Mouse (Mus musculus): Measurements from ENCODE around the gene Osbpl8. TPM values are rescaled to one million over a fixed set of nuclear protein-coding genes. Genes with fewer than 3 reads are reported as not detected.

The Osbpl8 gene
- total and polyA plus RNA-seq, 2 experiments from 2014 or later, result 15.0 to 45.6 TPM

DNA sequence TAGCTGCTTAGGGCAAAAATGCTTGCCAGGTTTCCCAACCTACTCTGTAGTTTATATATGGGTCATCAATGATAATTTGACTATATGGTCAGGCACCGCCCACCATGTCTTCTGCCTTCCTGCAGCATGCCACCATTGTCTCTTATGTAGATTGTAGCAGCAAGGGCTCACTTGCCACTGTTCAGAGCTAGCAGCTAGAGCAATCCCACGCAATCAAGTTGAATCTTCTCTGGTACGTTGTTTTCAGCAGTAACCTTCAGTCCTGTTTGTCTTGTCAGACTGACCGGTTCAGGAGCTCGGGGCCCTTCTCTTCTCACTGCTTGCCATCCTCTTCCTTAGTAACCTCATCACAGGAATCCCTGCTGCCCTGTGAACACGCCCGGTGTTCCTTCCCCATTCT, 36.6 kb downstream of the Osbpl8 start:
- Histone ChIP-seq H3K27me3 (ENCODE audit: insufficient read depth, low read length) (no peaks in the 10 kb centered on the region), H3K4me3 (ENCODE audit: low read depth, low read length) (no peak overlapping the region), H3K9me3 (ENCODE audit: low read length) (no peaks in the 10 kb centered on the region), H3K4me1 (ENCODE audit: insufficient read depth, low read length) (no peaks in the 10 kb centered on the region), H3K4me2 (ENCODE audit: low read depth, low read length, poor library complexity, severe bottlenecking) (no peak overlapping the region), H3K27ac (ENCODE audit: low read depth, low read length) (no peak overlapping the region), H3K36me3 (ENCODE audit: insufficient read depth, low read length) (no peaks in the 10 kb centered on the region), H3K9ac (replicated peaks; ENCODE audit: low read length, poor library complexity, severe bottlenecking) (no peak overlapping the region)
- DNase-seq (ENCODE audit: low spot score) (no peak), ATAC-seq (ENCODE audit: low FRiP score) (no peak)
- WGBS, result 81% methylated on average over 7 of the region's 7 CpGs
- no peak for TF ChIP-seq CTCF (IDR thresholded peaks at IDR 0.05)

DNA sequence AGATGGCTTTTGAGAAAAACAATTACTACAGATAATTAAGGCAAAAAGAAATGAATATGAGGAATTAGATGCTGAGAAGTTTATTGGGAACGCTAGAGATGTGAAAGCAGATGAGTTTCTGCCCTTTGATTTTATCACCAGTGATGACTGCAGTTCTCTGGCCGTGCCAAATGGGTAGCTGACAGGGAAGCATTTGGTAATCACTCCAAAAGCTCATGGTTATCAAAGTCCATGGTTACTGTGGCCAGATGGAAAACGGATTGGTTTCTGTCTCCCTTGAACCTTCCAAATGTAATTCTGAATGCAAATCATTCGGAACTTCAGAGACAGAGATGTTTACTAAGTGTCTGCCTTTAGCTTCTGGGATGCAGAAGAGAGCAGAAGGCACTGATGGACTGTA, 37.1 kb downstream of the Osbpl8 start:
- H3K36me3 ChIP-seq (ENCODE audit: insufficient read depth, low read length), result no peaks in the 10 kb centered on the region
- H3K9me3 ChIP-seq (ENCODE audit: low read length), result no peaks in the 10 kb centered on the region
- no peak overlapping the region for H3K4me3 ChIP-seq (ENCODE audit: low read depth, low read length)
- ATAC-seq (ENCODE audit: low FRiP score) (no peak), DNase-seq (ENCODE audit: low spot score) (no peak)
- no peak overlapping the region for H3K9ac ChIP-seq (replicated peaks; ENCODE audit: low read length, poor library complexity, severe bottlenecking)
- no peak overlapping the region for H3K4me2 ChIP-seq (ENCODE audit: low read depth, low read length, poor library complexity, severe bottlenecking)
- no peak overlapping the region for H3K27ac ChIP-seq (ENCODE audit: low read depth, low read length)
- H3K27me3 ChIP-seq (ENCODE audit: insufficient read depth, low read length), result no peaks in the 10 kb centered on the region
- TF ChIP-seq CTCF (IDR thresholded peaks at IDR 0.05), result no peak
- 83% methylated on average over 4 of the region's 4 CpGs for WGBS
- no peaks in the 10 kb centered on the region for H3K4me1 ChIP-seq (ENCODE audit: insufficient read depth, low read length)

DNA sequence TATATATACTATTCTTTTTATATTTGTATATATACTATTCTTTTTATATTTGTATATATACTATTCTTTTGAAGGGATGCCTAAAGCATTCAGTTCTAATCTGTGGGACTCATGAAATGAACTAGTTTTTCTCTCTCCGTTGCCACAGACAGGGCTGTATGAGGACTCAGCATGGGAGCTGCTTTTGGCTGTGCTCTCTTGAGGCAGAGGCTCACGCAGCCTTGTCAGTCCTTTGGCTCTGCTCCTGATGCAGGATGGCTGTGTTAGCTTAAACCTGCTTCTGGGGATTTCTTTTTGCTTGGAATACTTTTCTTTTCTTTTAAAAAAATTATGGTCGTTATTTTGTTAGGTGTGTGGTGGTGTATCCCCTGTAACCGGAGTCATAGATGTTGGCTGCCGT, 39.5 kb downstream of the Osbpl8 start:
- TF ChIP-seq CTCF (IDR thresholded peaks at IDR 0.05), result no peak
- H3K4me3 ChIP-seq (ENCODE audit: low read depth, low read length), result no peak overlapping the region
- H3K27ac ChIP-seq (ENCODE audit: low read depth, low read length), result no peak overlapping the region
- DNase-seq (ENCODE audit: low spot score) (peak; percentile 28), ATAC-seq (ENCODE audit: low FRiP score) (no peak)
- 62% methylated on average over 5 of the region's 5 CpGs for WGBS
- H3K27me3 ChIP-seq (ENCODE audit: insufficient read depth, low read length), result no peaks in the 10 kb centered on the region
- H3K4me1 ChIP-seq (ENCODE audit: insufficient read depth, low read length), result no peaks in the 10 kb centered on the region
- no peaks in the 10 kb centered on the region for H3K36me3 ChIP-seq (ENCODE audit: insufficient read depth, low read length)
- H3K9ac ChIP-seq (replicated peaks; ENCODE audit: low read length, poor library complexity, severe bottlenecking), result no peak overlapping the region
- H3K9me3 ChIP-seq (ENCODE audit: low read length), result no peaks in the 10 kb centered on the region
- H3K4me2 ChIP-seq (ENCODE audit: low read depth, low read length, poor library complexity, severe bottlenecking), result no peak overlapping the region

DNA sequence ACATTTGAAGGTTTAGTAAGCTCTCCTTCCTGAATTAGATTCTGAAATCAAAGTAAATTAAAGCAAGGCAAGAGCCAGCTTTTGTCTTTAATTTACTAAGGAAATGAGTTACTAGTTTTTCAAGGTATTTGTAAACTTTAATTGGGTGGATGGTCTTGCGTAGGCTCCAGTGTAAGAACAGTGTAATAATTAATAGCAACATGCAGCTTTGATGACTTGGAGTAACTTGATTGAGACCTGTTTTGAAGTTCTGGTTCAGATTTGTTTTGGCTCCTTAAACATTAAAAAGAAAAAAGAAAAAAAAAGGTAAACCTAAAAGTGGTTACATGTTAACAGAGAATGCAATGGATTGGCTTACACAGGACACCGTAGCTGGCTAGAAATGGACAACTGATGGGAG, 40.9 kb downstream of the Osbpl8 start:
- WGBS, result 95% methylated on average over 2 of the region's 2 CpGs
- TF ChIP-seq CTCF (IDR thresholded peaks at IDR 0.05), result no peak
- no peaks in the 10 kb centered on the region for H3K27me3 ChIP-seq (ENCODE audit: insufficient read depth, low read length)
- H3K36me3 ChIP-seq (ENCODE audit: insufficient read depth, low read length), result no peaks in the 10 kb centered on the region
- DNase-seq (ENCODE audit: low spot score) (no peak), ATAC-seq (ENCODE audit: low FRiP score) (no peak)
- H3K4me2 ChIP-seq (ENCODE audit: low read depth, low read length, poor library complexity, severe bottlenecking), result no peak overlapping the region
- no peak overlapping the region for H3K4me3 ChIP-seq (ENCODE audit: low read depth, low read length)
- no peaks in the 10 kb centered on the region for H3K4me1 ChIP-seq (ENCODE audit: insufficient read depth, low read length)
- H3K27ac ChIP-seq (ENCODE audit: low read depth, low read length), result no peak overlapping the region
- H3K9me3 ChIP-seq (ENCODE audit: low read length), result no peaks in the 10 kb centered on the region
- H3K9ac ChIP-seq (replicated peaks; ENCODE audit: low read length, poor library complexity, severe bottlenecking), result no peak overlapping the region

DNA sequence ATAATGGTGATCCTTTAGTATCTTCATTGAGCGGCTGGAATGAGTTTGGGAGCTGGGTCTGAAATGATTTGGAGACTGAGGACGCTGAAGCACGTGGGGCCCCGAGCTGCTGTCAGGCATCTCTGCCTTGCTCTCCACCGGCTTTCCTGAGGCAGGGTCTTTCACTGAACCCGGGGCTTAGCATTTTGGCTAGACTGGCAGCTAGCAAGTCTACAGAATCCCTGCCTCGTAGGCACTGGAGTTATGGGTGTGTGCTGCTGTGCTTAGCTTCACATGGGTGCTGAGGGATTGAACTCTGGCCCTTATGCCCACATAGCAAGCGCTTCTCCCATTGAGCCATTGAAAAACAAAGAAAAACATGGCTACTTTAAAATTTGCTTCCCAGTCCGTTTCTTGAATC, 42.8 kb downstream of the Osbpl8 start:
- H3K36me3 ChIP-seq (ENCODE audit: insufficient read depth, low read length), result no peaks in the 10 kb centered on the region
- DNase-seq (ENCODE audit: low spot score) (no peak), ATAC-seq (ENCODE audit: low FRiP score) (no peak)
- WGBS, result 75% methylated on average over 9 of the region's 9 CpGs
- no peaks in the 10 kb centered on the region for H3K27me3 ChIP-seq (ENCODE audit: insufficient read depth, low read length)
- no peak overlapping the region for H3K4me2 ChIP-seq (ENCODE audit: low read depth, low read length, poor library complexity, severe bottlenecking)
- H3K27ac ChIP-seq (ENCODE audit: low read depth, low read length), result no peak overlapping the region
- no peak overlapping the region for H3K9ac ChIP-seq (replicated peaks; ENCODE audit: low read length, poor library complexity, severe bottlenecking)
- no peak for TF ChIP-seq CTCF (IDR thresholded peaks at IDR 0.05)
- H3K9me3 ChIP-seq (ENCODE audit: low read length), result no peaks in the 10 kb centered on the region
- H3K4me1 ChIP-seq (ENCODE audit: insufficient read depth, low read length), result no peaks in the 10 kb centered on the region
- H3K4me3 ChIP-seq (ENCODE audit: low read depth, low read length), result no peak overlapping the region

DNA sequence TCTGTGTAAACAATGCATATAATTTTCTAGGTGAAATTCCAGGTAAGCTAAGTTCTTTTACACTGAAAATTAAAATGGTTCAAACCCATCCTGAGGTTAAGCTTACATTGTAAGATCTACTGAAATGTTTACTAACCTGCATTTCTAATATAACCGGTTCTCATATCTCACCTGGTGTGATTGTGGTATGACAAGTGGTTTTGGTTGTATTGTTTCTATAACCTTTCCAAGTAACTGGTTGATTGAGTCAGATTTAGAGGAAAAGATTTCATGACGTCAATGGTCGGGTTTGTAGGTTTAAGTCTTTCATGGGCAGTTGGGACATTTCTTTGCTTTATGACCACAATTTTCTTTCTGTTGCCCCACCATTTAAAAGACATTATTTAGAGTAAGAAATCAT, 49.5 kb downstream of the Osbpl8 start:
- Histone ChIP-seq H3K4me2 (ENCODE audit: low read depth, low read length, poor library complexity, severe bottlenecking) (no peak overlapping the region), H3K9ac (replicated peaks; ENCODE audit: low read length, poor library complexity, severe bottlenecking) (no peak overlapping the region), H3K27ac (ENCODE audit: low read depth, low read length) (no peak overlapping the region), H3K36me3 (ENCODE audit: insufficient read depth, low read length) (no peaks in the 10 kb centered on the region), H3K27me3 (ENCODE audit: insufficient read depth, low read length) (no peaks in the 10 kb centered on the region), H3K4me3 (ENCODE audit: low read depth, low read length) (no peak overlapping the region), H3K4me1 (ENCODE audit: insufficient read depth, low read length) (no peaks in the 10 kb centered on the region), H3K9me3 (ENCODE audit: low read length) (no peaks in the 10 kb centered on the region)
- TF ChIP-seq CTCF (IDR thresholded peaks at IDR 0.05), result no peak
- 97% methylated on average over 3 of the region's 3 CpGs for WGBS
- ATAC-seq (ENCODE audit: low FRiP score), result no peak
- DNase-seq (ENCODE audit: low spot score), result no peak

All from midbrain, postnatal 0 days (tissue).